Mouse (Mus musculus) yolk sac, embryonic 10.5 days (tissue): ENCODE results near the gene Pml.
A peak's percentile ranks its signal among the peaks of the same experiment; 100 is the strongest.

ENCODE experiments used
- DNase-seq: peaks from one replicate; pipeline ENCODE4 v3.0.0-alpha.2; 2017; ENCODE audit warnings: low spot score

Gene Pml

DNA sequence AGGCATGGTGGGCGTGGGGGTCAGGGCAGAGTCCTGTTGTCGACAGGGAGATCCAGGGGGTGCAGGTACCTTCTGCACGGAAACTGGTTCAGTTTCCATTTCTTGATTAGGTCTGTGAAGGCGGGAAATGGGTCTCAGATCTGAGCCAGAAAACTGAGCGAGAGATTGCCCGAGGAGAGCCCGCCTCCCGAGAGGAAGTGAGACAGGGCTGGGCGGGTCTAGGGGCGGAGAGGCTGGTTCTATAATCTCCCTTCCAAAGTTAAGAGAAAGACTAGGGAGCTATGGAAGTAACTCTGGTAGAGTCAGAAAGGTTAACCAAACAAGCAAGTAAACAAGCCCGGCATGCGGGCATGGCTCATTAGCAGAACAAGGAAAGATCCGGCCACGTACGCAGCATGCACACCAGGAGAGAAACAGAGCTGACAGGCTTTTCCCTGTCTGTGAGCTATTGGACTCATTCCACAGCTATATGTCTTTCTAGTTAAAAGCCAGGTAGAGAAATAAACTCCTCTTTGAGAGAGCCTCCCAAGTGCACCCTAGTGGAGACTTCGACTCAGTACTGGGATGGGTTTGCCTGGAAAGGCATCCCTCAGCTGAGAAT, at the start of gene Pml:
Gene Pml (minus strand): TSS at position 195 of the 601 bp plus-strand sequence.
- DNase-seq: peak; percentile 82

DNA sequence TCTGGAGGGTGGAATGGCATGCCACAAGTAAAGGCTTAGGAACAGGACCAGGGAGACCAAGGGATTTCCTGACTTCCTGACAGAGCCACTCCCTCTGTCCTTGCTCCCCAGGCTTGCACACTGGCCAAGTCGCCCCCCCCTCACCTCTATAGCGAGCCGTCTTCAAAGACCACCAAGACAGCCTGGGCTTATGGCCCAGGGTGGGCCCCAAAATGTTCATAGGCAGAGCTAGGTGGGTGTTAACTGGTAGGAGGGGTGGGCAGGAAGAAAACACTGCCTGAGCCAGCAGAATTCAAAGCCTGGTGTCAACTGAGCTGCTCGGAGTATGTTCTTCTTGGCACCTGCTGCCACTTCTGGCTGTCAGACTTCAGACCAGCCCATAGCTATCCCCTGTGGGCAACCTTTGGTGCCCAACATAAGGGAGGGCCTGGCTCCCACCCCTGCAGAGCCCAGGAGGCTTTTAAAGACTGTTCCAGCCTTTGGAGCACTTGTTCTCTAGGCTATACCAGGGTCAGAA, 48.4 kb upstream of the Pml start:
- DNase-seq: no peak

DNA sequence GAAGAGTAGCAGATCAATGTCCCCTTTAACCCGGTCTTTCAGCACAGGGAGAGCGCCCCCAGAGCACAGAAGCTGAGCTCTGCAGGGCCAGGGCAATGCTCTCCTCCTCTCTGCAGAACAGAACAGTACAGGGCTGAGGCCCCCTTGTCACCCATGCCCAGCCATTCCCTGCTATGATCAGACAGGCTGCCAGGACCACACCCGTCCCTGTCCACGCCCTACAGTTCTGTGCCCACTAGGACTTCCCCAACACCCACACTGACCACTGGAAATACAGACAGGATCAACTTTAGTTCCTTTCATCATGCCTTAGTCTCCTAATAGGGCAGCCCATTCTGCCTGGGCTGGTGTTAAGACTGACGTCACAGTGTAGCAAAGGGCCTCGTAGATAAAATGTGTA, 47.5 kb upstream of the Pml start:
- no peak for DNase-seq

DNA sequence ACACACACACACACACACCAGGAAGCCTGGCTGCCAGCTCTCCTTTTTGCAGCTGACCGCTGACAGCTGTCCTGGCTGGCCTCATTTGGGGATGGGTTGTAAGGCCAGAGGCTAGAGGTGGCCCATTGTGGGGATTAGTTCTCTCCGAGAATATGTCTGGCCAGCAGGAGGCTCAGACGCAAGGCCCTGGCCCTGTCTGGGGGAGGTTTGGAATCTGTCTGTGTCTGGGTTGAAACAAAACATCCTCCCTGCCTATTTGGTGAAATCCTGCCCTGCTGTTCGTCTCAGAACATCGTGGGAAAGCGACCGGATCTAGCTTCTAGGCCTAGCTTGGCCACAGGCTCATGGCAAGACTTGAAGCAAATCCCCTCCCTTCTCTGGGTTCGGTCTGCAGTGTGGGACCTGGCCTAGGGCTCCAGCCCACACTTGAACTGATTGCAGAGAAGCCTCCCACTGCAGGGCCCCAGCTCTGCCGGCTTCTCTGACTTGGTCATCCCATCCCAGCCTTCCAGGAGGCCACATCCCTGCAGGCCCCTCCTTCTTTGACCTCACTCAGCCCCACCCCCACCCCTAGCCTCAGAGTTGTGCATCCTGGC, 46.3 kb upstream of the Pml start:
- DNase-seq: peak; percentile 66

DNA sequence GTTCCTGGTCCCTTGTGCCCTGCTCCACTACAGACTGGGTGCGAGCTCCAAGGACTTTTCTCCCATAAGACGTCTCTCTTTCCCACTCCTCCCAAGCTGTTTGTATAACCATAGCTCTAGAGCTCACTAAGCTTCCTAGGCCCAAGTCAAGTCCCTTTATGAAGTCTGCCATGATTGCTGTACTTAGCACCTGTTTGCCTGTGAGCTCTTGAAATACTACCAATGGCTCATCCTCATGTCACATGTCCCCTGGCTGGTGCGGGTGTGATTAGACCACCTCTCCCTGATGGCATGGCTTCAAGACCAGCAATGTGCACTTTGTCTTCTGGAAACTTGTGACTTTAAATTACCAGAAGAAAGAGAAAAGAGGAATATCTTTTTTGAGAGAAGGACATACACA, 45.8 kb upstream of the Pml start:
- DNase-seq: no peak

DNA sequence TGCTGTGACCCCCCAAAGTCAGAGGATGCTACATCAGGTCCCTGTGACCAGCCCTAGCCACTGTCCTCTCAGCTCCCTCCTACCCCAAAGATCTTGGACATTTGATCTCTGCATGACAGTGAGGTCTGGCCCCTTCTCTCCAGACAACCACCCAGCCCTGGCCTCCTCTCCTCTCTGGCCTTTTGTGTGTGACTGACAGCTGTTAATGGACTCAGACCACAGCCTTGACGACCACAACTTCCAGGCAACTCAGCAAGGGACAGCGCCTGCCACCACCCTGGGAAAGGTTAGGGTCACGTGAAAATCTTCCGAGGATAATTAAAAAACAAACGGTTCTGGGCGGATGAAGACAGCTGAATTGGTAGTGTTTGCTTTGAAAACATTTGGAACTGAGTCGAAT, 44.9 kb upstream of the Pml start:
- no peak for DNase-seq

DNA sequence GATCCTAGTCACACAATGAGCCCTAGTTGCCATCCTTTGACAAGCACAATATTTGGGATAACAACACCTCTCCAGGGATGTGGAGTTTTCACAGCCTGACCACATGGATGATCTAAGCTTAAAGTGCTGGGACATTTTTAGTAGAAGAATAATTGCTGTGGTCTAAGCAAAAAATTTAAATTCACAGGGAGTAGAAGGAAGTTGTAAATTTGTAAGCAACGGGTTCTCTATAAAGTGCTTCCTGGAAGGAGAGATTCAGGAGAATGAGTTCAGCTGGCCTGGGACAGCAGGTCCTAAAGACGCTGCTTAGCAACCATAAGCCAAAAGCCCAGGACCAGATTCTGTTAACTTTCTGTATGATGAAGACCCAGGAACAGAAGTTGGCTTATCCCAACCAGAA, 40.3 kb upstream of the Pml start:
- no peak for DNase-seq

DNA sequence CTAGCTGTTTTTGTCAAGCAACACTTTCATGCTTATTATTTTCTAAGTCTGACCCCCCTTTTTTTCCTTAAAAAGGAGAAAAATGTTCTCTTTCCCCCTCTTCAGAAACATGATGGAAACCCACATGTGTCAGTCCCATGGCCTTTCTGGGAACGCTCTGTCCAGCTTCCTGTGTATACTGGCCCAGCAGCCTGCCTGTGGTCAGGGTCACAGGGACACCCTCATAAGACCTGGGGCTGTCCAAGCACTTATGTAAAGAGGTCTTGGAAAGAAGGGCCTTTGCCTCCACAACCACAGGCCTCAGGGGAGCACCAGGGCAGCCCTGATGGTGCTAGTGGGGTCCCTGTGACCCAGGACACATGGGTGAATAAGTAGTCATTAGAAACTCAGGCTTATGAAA, 39.5 kb upstream of the Pml start:
- DNase-seq: no peak

DNA sequence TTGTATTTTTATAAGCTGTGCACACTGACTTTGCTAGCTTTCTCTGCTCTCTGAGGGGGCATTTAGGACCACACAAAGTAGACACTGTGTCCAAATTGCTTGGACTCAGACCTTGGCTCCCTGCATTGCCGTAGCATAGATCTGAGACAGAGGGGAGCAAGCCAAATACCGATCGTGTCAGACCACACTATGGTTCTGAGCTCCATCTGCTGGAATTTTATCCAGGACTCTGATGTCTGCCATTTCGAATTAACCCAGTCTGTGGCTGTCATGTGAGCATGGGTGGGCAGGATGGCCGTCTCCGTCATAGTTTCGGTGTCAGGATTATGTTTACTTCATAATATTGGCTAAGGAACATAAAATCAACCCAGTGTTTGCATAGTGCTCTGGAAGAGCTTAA, 33.8 kb upstream of the Pml start:
- no peak for DNase-seq

DNA sequence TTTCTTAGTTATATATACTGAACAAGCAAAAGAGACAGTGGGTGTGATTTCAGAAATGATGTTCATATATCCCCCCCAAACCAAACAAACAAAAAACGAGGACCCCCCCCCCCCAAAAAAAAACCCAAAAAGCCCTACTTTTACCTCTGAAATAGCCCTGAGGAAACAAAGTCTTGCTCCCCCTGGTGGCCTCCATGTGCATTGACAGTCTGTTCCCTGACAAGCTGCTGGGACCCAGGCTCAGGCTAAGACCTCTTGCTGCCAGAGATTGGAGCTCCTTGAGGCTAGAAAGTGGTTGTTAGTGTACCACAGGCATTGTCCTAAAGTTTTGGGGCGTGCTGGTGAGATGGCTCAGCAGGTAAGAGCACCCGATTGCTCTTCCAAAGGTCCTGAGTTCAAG, 32.0 kb upstream of the Pml start:
- no peak for DNase-seq

DNA sequence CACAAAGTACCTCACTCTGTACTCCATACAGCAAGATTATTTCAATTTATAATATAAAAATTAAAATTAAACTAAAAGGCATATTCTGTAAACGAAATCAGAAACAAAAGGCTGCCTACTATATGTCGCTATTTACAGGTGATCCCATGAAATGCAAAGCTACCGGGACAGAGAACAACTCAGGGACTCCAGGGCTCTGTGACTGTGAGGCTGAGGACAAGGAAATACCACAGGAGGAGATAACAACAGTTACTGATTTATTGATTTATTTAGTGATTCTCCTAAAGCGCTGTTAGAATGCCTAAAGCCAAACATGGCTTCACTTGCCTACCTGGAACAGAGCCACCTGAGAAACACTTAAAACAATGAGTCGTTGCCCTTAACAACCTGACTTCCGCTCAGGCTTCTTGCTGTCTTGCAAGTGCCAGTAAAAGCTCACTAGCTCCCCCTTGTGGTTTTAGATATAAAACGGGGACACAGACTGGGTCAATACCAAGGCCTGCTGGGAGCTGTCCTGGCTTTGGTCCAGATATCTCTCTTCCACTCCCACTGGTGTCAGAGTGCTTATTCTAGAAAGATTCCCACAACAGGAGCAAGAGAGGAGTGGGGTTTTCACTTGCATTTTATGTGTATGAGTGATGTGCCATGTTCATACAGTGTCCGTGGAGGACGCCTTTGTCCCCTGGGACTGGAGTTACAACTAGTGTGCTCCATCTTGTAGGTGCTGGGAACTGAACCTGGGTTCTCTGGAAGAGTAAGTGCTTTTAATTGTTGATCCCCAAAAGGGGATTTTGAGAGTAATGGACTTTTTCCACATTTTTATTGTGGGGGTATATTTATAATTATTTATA, 30.9 kb upstream of the Pml start:
- peak; percentile 77 for DNase-seq

DNA sequence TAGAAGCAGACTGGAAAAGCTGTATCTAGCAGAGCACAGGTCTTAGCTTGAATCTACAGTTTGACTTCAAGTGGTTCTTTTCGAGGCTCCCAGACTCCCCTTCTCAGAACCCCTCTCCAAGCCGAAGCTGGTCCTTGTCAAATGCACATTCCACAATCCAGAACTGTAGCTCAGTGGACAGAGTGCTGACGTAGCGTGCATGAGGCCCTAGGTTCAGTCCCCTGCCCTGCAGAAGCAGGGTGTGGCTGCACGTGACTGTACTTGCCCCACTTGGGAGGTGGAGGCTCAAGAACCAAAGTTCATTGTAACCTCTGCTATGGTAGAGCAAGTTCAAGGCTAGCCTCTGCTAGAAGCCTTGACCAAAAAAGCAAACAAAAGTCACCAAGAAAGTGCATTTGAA, 30.2 kb upstream of the Pml start:
- peak; percentile 66 for DNase-seq

DNA sequence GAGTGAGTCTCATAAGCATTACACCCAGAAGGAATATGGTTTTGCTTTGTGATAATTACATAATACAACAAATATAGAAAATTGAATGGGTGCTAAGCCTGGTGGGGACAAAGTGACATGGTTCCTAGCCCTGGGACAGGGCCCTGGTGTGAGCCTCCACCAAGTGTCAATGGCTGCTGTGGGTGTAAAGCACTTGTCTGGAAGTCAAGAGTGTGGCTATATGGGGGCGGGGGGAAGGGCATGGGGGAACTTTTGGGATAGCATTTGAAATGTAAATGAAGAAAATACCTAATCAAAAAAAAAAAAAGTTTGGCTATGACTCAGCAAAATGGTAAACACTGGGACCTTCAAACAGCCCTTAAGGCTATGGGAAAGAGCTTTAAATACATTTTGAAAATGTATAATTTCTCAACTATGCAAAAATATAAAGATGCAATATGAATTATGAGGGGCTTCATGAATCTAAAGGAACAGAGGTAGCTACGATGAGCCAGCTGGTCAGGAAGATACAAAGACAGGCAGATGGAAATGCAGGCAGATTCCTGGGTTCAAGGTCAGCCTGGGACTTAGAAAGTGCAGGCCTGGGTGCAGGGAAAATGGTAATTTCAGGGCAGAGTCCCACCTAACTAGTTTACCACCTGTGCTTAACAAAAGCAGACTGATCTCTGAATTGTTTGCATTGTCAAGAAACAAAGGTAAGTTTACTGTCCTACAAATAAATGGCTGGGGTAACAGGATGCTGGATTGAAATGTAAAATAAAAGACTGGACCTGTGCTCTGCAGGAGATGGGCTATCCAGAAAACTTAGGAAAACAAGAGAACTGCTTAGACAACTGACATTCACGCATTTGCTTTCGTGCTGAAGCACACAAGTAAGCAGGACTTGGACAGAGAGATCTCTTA, 29.5 kb upstream of the Pml start:
- DNase-seq: no peak

DNA sequence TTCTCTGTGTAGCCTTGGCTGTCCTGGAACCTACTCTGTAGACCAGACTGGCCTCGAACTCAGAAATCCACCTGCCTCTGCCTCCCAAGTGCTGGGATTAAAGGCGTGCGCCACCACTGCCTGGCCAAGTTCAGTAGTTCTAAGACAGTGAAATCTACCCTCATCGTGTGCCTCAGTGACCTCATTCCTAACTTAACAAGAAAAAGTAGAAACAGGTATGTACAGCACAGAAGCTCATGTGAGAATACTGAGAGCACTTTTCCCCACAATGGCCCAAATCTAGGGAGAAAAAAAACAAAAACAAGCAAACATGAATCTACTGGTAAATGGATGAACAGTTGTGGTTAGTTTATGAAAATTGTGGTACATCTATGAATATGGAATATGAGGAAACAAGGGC, 28.7 kb upstream of the Pml start:
- no peak for DNase-seq

DNA sequence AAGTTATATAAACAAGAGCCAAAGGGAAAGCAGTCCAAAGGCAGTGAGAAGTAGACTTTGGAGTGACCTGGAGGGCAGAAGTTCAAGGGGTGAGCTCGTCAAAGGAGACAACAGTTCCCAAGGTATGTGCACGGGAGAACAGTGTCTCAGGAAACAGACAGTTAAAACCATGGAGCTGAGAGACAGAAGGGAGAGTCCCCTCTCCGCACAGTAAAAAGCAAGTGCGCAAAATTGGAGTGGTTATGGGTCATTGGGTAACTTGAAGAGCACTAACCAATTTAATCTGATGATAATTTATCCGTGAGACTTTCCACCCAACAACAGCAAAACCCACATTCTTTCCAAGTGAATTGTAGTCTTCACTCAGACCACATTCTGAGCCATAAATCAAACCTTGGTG, 26.8 kb upstream of the Pml start:
- peak; percentile 40 for DNase-seq

DNA sequence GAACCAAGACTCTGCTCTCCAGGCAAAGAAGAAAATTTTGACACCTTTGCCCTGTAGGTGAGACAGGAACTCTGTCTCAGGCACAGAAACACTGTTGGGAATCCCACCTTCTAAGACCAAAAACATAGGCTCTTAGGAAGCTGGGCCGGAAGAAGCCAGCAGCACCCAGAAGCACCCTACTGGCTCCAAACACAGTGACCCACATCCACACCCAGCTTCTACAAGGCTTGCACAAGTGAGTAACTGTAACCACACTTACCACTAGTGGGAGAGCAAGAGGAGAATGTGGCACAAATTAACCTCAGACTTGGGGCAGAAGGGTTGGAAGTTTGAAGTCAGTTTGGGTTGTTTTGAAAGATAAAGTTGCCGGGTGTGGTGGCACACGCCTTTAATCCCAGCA, 26.2 kb upstream of the Pml start:
- peak; percentile 14 for DNase-seq

DNA sequence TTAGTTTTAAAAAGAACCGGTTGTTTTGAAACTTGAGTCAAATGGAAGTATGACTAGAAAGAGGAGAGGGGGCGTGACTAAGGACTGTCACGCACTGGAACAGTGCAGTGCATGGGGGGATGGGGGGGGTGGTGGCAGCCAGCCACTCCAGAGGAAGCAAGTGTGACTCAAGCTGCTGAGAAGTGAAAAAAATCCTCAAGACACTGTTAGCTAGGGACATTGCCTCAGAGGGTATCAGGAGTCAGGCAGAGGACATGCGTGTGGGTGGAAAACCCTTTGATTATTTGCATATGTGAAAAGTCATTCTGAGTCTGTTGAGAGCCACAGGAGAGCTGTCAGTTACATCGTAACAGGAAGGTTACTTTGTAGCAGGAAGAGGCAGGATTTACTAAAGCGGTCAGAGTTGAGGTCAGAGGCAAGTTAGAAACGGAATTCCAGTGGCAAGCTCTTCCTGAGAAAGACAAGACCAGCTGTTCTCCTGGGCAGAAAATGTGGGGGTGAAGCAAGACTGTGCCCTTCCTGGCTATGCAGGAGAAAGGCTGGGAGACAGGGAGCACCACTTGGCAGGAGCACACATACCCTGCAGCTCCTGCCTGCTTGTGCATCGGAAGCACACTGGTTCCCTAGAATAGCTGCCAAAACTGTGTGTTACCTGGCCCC, 25.7 kb upstream of the Pml start:
- peak; percentile 58 for DNase-seq

DNA sequence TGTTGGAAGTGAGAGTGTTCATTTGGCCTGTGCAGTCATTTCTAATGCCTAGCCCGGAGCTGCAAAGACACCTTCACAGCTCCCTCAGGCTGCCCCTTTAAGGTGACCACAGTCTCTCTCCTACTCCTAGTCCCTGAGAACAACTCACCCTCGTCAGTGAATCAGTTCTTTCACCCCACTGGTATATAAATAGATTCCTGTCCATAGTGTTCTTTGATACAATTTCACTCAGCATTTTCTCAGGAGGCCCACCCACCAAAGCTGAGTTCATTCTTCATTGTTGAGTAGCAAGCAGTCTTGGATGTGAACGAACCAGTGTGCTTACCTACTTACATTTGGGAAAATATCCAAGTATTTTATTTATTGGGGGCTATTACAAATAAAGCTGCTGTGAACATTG, 25.0 kb upstream of the Pml start:
- no peak for DNase-seq

DNA sequence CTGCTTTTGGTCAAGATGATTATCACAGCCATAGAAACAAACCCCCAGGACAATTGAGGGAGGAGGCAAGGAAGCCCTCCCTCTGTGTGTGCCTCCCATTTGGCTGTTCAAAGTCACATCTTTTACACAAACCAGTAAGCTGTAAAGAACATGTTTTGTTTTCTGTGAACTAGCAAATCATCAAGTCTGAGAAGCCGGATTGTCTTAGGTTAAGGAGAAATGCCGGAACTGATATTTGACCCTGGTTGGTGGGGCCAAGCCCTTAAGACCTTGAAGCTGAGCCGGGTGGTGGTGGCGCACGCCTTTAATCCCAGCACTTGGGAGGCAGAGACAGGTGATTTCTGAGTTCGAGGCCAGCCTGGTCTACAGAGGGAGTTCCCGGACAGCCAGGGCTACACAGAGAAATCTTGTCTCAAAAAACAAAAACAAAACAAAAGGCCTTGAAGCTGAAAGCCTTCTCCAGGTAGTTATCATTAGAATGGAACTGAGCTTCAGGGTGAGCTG, 24.6 kb upstream of the Pml start:
- DNase-seq: no peak

DNA sequence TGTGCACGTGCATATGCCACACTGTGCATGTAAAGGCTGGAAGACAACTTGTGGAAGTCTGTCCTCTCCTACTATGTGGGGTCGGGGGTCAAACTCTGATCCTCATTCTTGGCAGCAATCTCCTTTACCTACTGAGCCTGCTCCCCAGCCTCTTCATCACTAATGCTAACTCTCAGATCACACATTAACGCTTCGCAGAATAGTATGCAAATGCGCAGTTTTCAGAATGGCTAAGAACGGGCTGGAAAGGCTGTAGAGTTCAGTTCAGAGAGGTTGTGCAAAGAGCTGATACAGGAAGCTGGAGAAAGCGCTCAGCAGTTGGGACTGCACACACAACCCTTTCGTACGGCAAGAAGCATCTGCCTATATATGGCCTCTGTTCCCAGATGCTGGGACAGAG, 23.3 kb upstream of the Pml start:
- DNase-seq: no peak

DNA sequence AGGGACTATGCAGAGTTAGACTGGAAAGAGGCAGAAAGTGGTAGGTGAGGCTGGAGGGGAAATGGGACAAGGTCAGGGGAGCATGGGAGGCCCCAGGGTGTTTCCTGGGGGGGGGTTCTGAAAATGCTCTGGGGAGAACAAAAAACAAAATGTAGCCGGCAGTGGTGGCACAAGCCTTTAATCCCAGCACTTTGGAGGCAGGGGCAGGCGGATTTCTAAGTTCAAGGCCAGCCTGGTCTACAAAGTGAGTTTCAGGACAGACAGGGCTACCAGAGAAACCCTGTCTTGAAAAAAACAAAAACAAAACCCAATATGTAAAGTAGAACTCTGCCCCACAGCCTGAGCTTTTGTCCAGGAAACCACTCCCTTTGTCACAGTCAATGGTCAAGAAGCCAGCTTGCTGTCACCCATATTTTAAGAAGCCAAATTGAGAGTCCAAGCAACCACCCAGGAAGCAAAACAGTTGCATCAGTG, 22.5 kb upstream of the Pml start:
- no peak for DNase-seq
